Mouse (Mus musculus): Measurements from ENCODE around the gene Mink1. TPM values are rescaled to one million over a fixed set of nuclear protein-coding genes. Genes with fewer than 3 reads are reported as not detected.

The Mink1 gene
- polyA plus RNA-seq, 1 experiment from 2014 or later, result 15.2 TPM

DNA sequence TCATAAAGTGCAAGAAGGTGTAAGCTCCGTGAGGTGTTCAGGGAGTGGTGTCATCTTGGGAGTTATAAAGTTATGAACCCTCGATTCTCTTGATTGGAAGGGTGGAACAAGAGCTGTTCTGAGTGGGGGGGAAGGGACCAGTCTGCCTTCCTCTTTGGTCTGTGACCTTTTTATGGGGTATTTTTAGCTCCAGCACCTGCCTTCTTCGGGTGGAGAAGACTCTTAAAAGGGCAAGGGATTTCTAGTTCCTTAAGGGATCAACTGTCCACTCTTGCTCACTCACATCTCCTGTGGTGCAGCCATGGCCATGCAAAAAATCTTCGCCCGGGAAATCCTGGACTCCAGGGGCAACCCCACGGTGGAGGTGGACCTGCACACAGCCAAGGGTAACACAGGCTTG is 94.9 kb downstream of the Mink1 start:
- Histone ChIP-seq H3K4me1 (ENCODE audit: insufficient read depth) (peaks cover 22% of the 10 kb centered on the region), H3K9ac (peak overlapping the region; percentile 97; the same call in 1 of the 2 replicates), H3K36me3 (ENCODE audit: insufficient read depth) (peaks cover 33% of the 10 kb centered on the region), H3K9me3 (ENCODE audit: low read depth, low read length) (no peaks in the 10 kb centered on the region), H3K4me2 (peak overlapping the region; percentile 97), H3K27me3 (ENCODE audit: insufficient read depth, low read length) (no peaks in the 10 kb centered on the region), H3K4me3 (ENCODE audit: low read depth, low read length) (no peak overlapping the region; the same call in 1 of the 2 replicates), H3K27ac (ENCODE audit: low read depth) (peak overlapping the region; percentile 83)
- TF ChIP-seq CTCF (IDR thresholded peaks at IDR 0.05; ENCODE audit: low read depth), result no peak
- ATAC-seq (ENCODE audit: insufficient read depth) (no peak), DNase-seq (no peak)
- whole genome bisulfite sequencing, result 34% methylated on average over 6 of the region's 6 CpGs

DNA sequence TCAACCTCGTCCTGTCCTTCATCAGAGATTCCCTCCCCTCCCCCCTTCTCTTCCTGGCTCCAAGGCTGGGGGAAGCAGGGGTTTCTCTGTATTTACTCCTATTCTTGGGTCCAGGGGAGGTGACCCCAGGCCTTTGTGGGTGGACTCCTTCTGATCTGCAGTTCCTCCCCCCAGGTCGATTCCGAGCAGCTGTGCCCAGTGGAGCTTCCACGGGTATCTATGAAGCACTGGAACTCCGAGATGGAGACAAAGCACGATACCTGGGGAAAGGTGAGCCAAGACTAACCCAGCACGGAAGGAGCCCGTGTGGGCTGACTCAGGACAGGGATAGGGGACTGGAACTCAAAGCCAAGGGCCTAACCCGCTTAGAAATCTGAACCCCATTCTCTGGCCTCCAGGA is 95.3 kb downstream of the Mink1 start:
- H3K4me3 ChIP-seq (ENCODE audit: low read depth, low read length), result no peak overlapping the region; the same call in 1 of the 2 replicates
- no peak overlapping the region for H3K27ac ChIP-seq (ENCODE audit: low read depth)
- ATAC-seq (ENCODE audit: insufficient read depth), result no peak
- WGBS, result 44% methylated on average over 9 of the region's 9 CpGs
- peaks cover 22% of the 10 kb centered on the region for H3K4me1 ChIP-seq (ENCODE audit: insufficient read depth)
- no peak for TF ChIP-seq CTCF (IDR thresholded peaks at IDR 0.05; ENCODE audit: low read depth)
- DNase-seq, result no peak
- peak overlapping the region; percentile 3; the same call in 1 of the 2 replicates for H3K9ac ChIP-seq
- peak overlapping the region; percentile 97 for H3K4me2 ChIP-seq
- H3K36me3 ChIP-seq (ENCODE audit: insufficient read depth), result peaks cover 33% of the 10 kb centered on the region
- H3K27me3 ChIP-seq (ENCODE audit: insufficient read depth, low read length), result no peaks in the 10 kb centered on the region
- no peaks in the 10 kb centered on the region for H3K9me3 ChIP-seq (ENCODE audit: low read depth, low read length)

DNA sequence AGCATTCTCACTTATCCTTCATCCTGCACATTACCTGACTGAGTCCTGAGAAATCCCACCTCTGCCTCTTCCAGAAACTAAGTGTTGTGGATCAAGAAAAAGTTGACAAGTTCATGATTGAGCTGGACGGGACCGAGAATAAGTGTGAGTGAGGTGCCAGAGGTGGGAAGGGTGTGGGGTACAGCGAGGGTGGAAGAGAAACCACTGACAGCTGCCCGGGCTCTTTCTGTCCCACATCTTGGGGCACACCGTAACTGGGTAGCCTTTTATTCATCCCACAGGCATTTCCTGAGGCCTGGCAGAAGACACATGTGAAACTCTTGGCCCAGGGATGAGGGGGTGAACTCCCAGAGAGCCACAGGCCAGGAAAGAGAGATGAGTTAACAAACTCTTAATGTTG is 95.8 kb downstream of the Mink1 start:
- H3K27ac ChIP-seq (ENCODE audit: low read depth), result no peak overlapping the region
- H3K4me1 ChIP-seq (ENCODE audit: insufficient read depth), result peaks cover 22% of the 10 kb centered on the region
- WGBS, result 64% methylated on average over 5 of the region's 5 CpGs
- H3K4me3 ChIP-seq (ENCODE audit: low read depth, low read length), result no peak overlapping the region
- H3K27me3 ChIP-seq (ENCODE audit: insufficient read depth, low read length), result no peaks in the 10 kb centered on the region
- H3K4me2 ChIP-seq, result no peak overlapping the region
- H3K36me3 ChIP-seq (ENCODE audit: insufficient read depth), result peaks cover 34% of the 10 kb centered on the region
- no peak overlapping the region for H3K9ac ChIP-seq
- H3K9me3 ChIP-seq (ENCODE audit: low read depth, low read length), result no peaks in the 10 kb centered on the region
- TF ChIP-seq CTCF (IDR thresholded peaks at IDR 0.05; ENCODE audit: low read depth), result no peak
- DNase-seq (no peak), ATAC-seq (ENCODE audit: insufficient read depth) (no peak)

DNA sequence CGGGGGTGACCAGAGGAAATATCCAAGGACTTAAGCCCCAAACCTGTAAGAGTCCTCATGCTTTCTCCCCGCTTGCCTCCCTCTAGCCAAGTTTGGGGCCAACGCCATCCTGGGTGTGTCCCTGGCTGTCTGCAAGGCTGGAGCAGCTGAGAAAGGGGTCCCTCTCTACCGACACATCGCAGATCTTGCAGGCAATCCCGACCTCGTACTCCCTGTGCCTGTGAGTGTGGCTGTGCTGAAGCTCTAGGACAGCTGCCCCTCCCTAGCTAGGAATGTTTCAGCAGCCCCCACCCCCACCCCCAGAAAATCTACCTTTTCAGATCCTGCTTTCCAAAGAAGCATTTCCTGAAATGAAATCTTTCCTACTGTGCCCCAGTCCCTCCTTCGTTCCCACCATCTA is 96.3 kb downstream of the Mink1 start:
- Histone ChIP-seq H3K27ac (ENCODE audit: low read depth) (no peak overlapping the region), H3K27me3 (ENCODE audit: insufficient read depth, low read length) (no peaks in the 10 kb centered on the region), H3K36me3 (ENCODE audit: insufficient read depth) (peaks cover 39% of the 10 kb centered on the region), H3K9ac (no peak overlapping the region), H3K9me3 (ENCODE audit: low read depth, low read length) (no peaks in the 10 kb centered on the region), H3K4me1 (ENCODE audit: insufficient read depth) (peaks cover 22% of the 10 kb centered on the region), H3K4me2 (no peak overlapping the region), H3K4me3 (ENCODE audit: low read depth, low read length) (no peak overlapping the region)
- WGBS, result 67% methylated on average over 8 of the region's 8 CpGs
- DNase-seq, result no peak
- ATAC-seq (ENCODE audit: insufficient read depth), result no peak
- TF ChIP-seq CTCF (IDR thresholded peaks at IDR 0.05; ENCODE audit: low read depth), result no peak

DNA sequence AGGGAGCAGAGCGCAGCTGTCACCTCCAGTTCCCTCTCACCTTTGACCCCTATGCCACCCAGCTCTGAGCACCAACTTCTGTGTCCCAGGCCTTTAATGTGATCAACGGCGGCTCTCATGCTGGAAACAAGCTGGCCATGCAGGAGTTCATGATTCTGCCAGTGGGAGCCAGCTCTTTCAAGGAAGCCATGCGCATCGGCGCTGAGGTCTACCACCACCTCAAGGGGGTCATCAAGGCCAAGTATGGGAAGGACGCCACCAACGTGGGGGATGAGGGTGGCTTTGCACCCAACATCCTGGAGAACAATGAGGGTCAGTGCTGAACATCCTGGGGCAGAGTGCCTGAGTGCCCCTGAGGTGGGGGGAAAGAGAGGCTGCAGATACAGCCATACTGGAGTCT is 97.9 kb downstream of the Mink1 start:
- DNase-seq (no peak), ATAC-seq (ENCODE audit: insufficient read depth) (no peak)
- no peak overlapping the region for H3K27ac ChIP-seq (ENCODE audit: low read depth)
- no peak overlapping the region for H3K4me3 ChIP-seq (ENCODE audit: low read depth, low read length)
- peaks cover 22% of the 10 kb centered on the region for H3K4me1 ChIP-seq (ENCODE audit: insufficient read depth)
- TF ChIP-seq CTCF (IDR thresholded peaks at IDR 0.05; ENCODE audit: low read depth), result no peak
- WGBS, result 84% methylated on average over 8 of the region's 8 CpGs
- H3K4me2 ChIP-seq, result no peak overlapping the region
- no peaks in the 10 kb centered on the region for H3K27me3 ChIP-seq (ENCODE audit: insufficient read depth, low read length)
- H3K9ac ChIP-seq, result no peak overlapping the region
- peaks cover 55% of the 10 kb centered on the region for H3K36me3 ChIP-seq (ENCODE audit: insufficient read depth)
- no peaks in the 10 kb centered on the region for H3K9me3 ChIP-seq (ENCODE audit: low read depth, low read length)

DNA sequence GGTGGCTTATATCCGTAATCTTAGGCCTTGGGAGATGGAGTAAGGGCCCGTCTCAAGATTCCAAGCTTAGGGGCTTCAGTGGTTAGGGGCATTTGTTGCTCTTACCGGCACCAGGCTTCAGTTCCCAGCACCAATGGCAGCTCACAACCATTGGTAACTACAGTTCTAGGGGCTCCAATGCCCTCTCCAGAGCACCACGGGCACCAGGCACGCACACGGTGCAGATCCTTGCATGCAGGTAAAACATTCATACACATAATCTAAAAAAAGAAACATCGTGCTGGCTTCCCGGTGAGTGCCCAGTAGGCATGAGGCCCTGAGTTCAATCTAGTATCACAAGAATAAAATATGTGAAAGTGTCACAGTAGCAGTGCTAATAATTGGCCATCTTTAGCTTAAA is 100.4 kb downstream of the Mink1 start:
- Histone ChIP-seq H3K9ac (no peak overlapping the region), H3K36me3 (ENCODE audit: insufficient read depth) (peaks cover 69% of the 10 kb centered on the region), H3K9me3 (ENCODE audit: low read depth, low read length) (no peaks in the 10 kb centered on the region), H3K27me3 (ENCODE audit: insufficient read depth, low read length) (no peaks in the 10 kb centered on the region), H3K4me1 (ENCODE audit: insufficient read depth) (0 out of 2 replicates have a peak, but pooled peaks cover 6% of the 10 kb centered on the region), H3K27ac (ENCODE audit: low read depth) (no peak overlapping the region), H3K4me2 (no peak overlapping the region), H3K4me3 (ENCODE audit: low read depth, low read length) (no peak overlapping the region)
- TF ChIP-seq CTCF (IDR thresholded peaks at IDR 0.05; ENCODE audit: low read depth), result no peak
- DNase-seq (no peak), ATAC-seq (ENCODE audit: insufficient read depth) (no peak)
- WGBS, result 91% methylated on average over 8 of the region's 8 CpGs

DNA sequence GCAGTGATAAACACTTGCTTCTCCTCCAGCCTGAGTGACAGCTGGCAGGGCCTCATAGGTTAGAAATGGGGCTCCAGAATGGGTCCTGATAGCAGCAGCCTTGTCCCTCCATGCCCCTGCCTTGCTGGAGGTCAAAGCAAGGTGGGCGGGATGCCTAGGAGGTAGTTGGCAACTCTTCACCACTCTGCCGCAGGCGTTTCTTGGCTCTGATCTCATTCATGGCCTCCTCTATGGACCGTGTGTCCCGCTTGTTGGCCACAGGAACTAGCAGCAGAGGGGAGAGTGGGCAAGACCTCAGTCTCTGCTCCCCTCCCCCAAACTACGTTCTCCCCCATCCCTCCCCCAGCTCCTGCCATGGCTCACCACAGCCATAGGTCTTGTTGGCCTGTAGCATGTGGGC is 101.3 kb downstream of the Mink1 start:
- Histone ChIP-seq H3K36me3 (ENCODE audit: insufficient read depth) (peaks cover 69% of the 10 kb centered on the region), H3K9me3 (ENCODE audit: low read depth, low read length) (no peaks in the 10 kb centered on the region), H3K27ac (ENCODE audit: low read depth) (no peak overlapping the region), H3K4me3 (ENCODE audit: low read depth, low read length) (no peak overlapping the region), H3K4me2 (no peak overlapping the region), H3K27me3 (ENCODE audit: insufficient read depth, low read length) (no peaks in the 10 kb centered on the region), H3K9ac (no peak overlapping the region), H3K4me1 (ENCODE audit: insufficient read depth) (0 out of 2 replicates have a peak, but pooled peaks cover 4% of the 10 kb centered on the region)
- 86% methylated on average over 6 of the region's 6 CpGs for WGBS
- no peak for DNase-seq
- ATAC-seq (ENCODE audit: insufficient read depth), result no peak
- no peak for TF ChIP-seq CTCF (IDR thresholded peaks at IDR 0.05; ENCODE audit: low read depth)

Other genes starting within 250 kb of the Mink1 start
- gene Alox12e, start 240.3 kb upstream of the Mink1 start, polyA plus RNA-seq (2014; fragmentation: Nextera tagmentation; extraction: Ambion mirVana), result not detected in 2 replicates
- gene Alox15, start 210.8 kb upstream of the Mink1 start, polyA plus RNA-seq (2014; fragmentation: Nextera tagmentation; extraction: Ambion mirVana), result 0.18 and 0.50 TPM in 2 replicates
- gene Pelp1, start 152.8 kb upstream of the Mink1 start, polyA plus RNA-seq (2014; fragmentation: Nextera tagmentation; extraction: Ambion mirVana), result 44.4 and 46.5 TPM in 2 replicates
- gene Arrb2, start 130.2 kb upstream of the Mink1 start, polyA plus RNA-seq (2014; fragmentation: Nextera tagmentation; extraction: Ambion mirVana), result 15.1 and 17.6 TPM in 2 replicates
- 43.0 and 47.9 TPM in 2 replicates for gene Med11, start 111.0 kb upstream of the Mink1 start, polyA plus RNA-seq (2014; fragmentation: Nextera tagmentation; extraction: Ambion mirVana)
- gene Zmynd15, start 103.4 kb upstream of the Mink1 start, polyA plus RNA-seq (2014; fragmentation: Nextera tagmentation; extraction: Ambion mirVana), result 0.28 and 0.65 TPM in 2 replicates
- 4.9 and 5.8 TPM in 2 replicates for gene Cxcl16, start 102.9 kb upstream of the Mink1 start, polyA plus RNA-seq (2014; fragmentation: Nextera tagmentation; extraction: Ambion mirVana)
- gene Tm4sf5, start 57.6 kb upstream of the Mink1 start, polyA plus RNA-seq (2014; fragmentation: Nextera tagmentation; extraction: Ambion mirVana), result 1.2 and 1.3 TPM in 2 replicates
- gene Vmo1, start 48.3 kb upstream of the Mink1 start, polyA plus RNA-seq (2014; fragmentation: Nextera tagmentation; extraction: Ambion mirVana), result 0.38 TPM in 1 of 2 replicates, not detected in the other
- gene Gltpd2, start 43.7 kb upstream of the Mink1 start, polyA plus RNA-seq (2014; fragmentation: Nextera tagmentation; extraction: Ambion mirVana), result 0.30 and 0.55 TPM in 2 replicates
- 778 and 813 TPM in 2 replicates for gene Psmb6, start 37.5 kb upstream of the Mink1 start, polyA plus RNA-seq (2014; fragmentation: Nextera tagmentation; extraction: Ambion mirVana)
- not detected in 2 replicates for gene Gm40193, start 29.9 kb upstream of the Mink1 start, polyA plus RNA-seq (2014; fragmentation: Nextera tagmentation; extraction: Ambion mirVana)
- 5.9 and 6.4 TPM in 2 replicates for gene Pld2, start 22.8 kb upstream of the Mink1 start, polyA plus RNA-seq (2014; fragmentation: Nextera tagmentation; extraction: Ambion mirVana)
- not detected in 2 replicates for gene 4930544D05Rik, start 53.0 kb downstream of the Mink1 start, polyA plus RNA-seq (2014; fragmentation: Nextera tagmentation; extraction: Ambion mirVana)
- gene Chrne, start 56.3 kb downstream of the Mink1 start, polyA plus RNA-seq (2014; fragmentation: Nextera tagmentation; extraction: Ambion mirVana), result not detected in 2 replicates
- gene Gp1ba, start 76.2 kb downstream of the Mink1 start, polyA plus RNA-seq (2014; fragmentation: Nextera tagmentation; extraction: Ambion mirVana), result 0.81 and 1.1 TPM in 2 replicates
- gene Rnf167, start 84.4 kb downstream of the Mink1 start, polyA plus RNA-seq (2014; fragmentation: Nextera tagmentation; extraction: Ambion mirVana), result 97.0 and 98.8 TPM in 2 replicates
- gene Slc25a11, start 84.6 kb downstream of the Mink1 start, polyA plus RNA-seq (2014; fragmentation: Nextera tagmentation; extraction: Ambion mirVana), result 128 and 133 TPM in 2 replicates
- 2,124 and 2,138 TPM in 2 replicates for gene Pfn1, start 91.8 kb downstream of the Mink1 start, polyA plus RNA-seq (2014; fragmentation: Nextera tagmentation; extraction: Ambion mirVana)
- gene Eno3, start 94.3 kb downstream of the Mink1 start, polyA plus RNA-seq (2014; fragmentation: Nextera tagmentation; extraction: Ambion mirVana), result 12.7 and 19.6 TPM in 2 replicates
- 141 and 167 TPM in 2 replicates for gene Spag7, start 106.5 kb downstream of the Mink1 start, polyA plus RNA-seq (2014; fragmentation: Nextera tagmentation; extraction: Ambion mirVana)
- gene Camta2, start 125.2 kb downstream of the Mink1 start, polyA plus RNA-seq (2014; fragmentation: Nextera tagmentation; extraction: Ambion mirVana), result 15.3 and 16.2 TPM in 2 replicates
- 1.1 and 1.5 TPM in 2 replicates for gene Inca1, start 137.3 kb downstream of the Mink1 start, polyA plus RNA-seq (2014; fragmentation: Nextera tagmentation; extraction: Ambion mirVana)
- 12.4 and 13.7 TPM in 2 replicates for gene Kif1c, start 137.7 kb downstream of the Mink1 start, polyA plus RNA-seq (2014; fragmentation: Nextera tagmentation; extraction: Ambion mirVana)
- gene Zfp3, start 201.3 kb downstream of the Mink1 start, polyA plus RNA-seq (2014; fragmentation: Nextera tagmentation; extraction: Ambion mirVana), result 4.0 and 4.2 TPM in 2 replicates
- not detected in 2 replicates for gene Scimp, start 249.7 kb downstream of the Mink1 start, polyA plus RNA-seq (2014; fragmentation: Nextera tagmentation; extraction: Ambion mirVana)